Mouse (Mus musculus) lung, adult 18-20 months (tissue): ENCODE data around the gene Olfr1415.
"Not testable (repeated sequence)": the region's sequence is repeated elsewhere in the genome, so short reads cannot be mapped to it uniquely, and the experiment has no call there.

Experiments
- DNase-seq, 2 experiments: peaks; one replicate each; pipeline ENCODE4 v3.0.0; 2022; ENCODE audit warnings: mixed read lengths in 2 of 2

Gene Olfr1415

DNA sequence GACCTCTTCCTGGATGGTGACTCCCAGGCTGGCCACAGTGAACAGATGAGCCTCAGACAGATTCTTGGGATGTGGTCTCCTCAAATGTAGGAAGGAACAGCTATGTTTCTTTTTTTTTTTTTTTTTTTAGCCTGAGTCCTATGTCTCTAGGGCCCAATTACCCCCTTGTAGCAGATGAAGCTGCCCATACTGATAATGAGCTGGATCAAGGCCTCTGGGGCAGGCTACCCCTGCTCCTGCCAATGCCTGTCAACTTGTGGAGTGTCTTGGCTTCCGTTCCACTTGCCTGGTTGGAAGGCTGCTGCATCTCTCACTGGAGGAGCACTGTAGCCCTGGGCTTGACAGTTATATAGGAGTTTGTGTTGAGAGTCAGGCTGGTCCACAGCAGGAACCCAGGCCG is at the start of gene Olfr1415:
Gene Olfr1415 (minus strand): TSS at position 101 of the 400 bp plus-strand sequence.
- DNase-seq, result no peak

DNA sequence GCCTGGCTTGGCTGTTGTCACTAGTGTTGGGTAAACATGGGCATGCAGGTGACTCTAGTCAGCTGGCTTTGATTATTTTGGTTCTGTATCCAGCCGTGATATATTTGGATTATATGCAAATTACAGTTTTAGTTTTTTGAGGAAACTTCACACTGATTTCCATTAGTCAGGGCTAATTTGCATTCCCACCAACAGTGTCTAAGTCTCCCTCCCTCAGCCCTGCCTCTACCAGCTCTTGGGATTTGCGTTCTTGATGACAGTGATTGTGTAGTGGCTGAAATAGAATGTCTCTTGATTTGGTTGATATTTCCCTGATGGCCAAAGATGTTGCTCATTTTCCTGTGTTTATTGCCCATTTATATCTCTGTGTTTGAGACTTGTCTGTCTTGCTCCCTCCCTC is 43.2 kb upstream of the Olfr1415 start:
- DNase-seq, result no peak

DNA sequence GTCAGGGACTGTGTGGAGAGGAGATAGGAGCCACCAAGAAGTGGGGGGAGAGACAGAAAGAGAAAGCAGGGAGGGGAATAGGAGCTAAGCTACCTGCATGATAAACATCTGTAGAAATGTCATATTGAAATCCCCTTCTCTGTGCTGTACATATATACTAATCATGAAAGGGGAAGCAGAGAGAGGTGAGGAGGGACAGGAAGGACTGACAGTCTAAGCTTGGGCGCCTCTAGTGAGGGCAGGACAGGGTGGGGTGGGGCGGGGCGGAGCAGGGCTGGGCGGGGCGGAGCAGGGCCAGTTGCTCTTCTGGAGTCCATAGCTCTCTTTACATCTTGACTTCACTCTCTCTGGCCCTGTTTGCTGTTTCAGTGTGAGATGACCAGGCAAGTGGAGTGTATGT is 41.1 kb upstream of the Olfr1415 start:
- DNase-seq, result no peak

DNA sequence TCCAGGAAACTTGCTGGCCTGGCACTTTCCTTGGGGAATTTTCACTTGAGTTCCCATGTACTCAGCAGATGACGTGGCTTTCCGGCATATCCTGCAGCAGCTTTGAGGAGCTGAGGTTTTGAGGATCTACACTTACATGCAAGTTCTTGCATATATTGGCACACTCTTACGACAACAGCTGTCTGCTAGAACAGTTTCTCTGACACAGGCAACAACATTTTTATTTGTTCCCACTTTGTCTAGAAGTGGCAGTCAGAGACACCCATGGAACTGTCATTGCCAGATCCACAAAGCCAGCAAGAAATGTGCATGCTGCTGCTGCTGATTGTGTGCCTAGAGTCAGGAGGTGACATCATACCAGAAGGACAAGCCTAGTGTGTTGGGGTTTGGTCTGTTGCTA is 27.9 kb upstream of the Olfr1415 start:
- no peak for DNase-seq

DNA sequence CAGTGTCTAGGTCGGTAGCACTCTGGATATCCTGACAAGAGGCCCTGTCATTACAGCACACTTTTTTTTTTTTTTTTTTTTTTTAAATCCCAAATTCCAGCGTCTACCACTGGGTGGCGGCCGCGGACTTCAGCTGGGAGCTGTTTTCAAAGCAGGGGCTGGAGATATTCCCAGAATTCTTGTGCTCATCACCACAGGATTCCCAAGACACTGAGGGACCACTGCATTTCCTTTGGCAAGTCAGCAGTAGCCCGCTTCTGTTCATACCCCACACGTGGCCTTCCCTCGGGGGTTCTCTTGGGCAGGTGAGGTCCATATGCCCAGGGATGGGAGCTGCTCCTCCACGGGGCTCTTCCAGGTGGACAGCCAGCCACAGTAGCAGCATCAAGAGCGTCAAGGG is 25.5 kb upstream of the Olfr1415 start:
- DNase-seq, result no peak

DNA sequence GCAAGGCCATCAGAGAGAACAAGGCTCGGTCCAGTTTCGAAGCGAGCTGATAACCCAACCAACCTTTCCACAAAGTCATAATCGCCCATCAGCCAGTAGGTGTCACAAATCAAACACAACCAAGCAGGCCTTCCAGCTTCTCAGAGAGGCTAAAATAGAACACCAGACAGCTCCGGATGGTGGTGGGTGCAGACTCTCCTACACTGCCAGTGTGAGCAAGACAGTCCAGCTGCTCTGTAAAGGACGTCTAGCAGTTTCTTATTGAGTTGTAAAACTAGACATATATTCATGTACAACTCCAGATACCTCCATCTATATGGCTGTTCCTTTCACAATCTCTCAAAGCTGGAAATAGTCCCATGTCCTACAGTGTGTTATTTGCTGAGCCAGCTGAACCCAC is 23.1 kb upstream of the Olfr1415 start:
- no peak for DNase-seq

DNA sequence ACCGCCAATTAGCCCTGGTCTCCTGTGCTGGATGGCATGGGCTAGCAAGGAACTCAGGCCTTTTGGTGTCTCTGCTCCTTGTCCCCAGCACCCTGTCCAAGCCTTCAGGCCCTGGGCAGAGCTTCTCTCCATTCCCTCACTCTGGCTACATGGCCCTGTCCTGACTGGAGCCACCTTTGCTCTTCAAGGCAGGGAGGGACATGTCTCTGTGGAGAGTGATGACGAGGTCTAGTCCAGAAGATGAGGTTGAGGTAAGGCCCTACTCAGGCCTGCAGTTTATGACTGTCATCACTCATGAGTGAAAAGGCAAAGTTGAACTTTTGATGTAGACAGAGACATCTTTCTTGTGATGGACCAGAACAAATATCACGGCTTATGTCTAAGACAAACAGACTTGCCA is 22.7 kb upstream of the Olfr1415 start, which contains the start of gene Olfr1414:
Gene Olfr1414 (minus strand): TSS at position 101 of the 400 bp plus-strand sequence.
- no peak for DNase-seq

DNA sequence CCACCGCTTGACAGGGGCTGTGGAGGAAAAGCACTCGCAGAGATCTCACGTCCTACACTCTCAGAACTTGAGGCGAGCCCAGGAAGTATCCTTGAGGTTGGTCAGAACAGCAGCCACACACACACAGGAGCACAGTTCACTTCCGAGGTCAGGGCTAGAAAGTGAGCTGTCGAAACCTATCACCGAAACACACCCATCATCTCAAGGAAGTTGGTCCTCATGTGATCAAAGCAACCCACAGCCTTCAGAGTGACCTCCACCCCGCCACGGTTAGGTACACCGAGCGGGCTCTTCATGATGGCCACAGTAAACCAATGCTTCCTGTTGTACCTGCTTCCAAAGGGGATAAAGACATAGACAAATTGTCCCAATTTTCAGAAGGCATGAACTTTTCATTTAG is 19.5 kb upstream of the Olfr1415 start:
- DNase-seq, result no peak

DNA sequence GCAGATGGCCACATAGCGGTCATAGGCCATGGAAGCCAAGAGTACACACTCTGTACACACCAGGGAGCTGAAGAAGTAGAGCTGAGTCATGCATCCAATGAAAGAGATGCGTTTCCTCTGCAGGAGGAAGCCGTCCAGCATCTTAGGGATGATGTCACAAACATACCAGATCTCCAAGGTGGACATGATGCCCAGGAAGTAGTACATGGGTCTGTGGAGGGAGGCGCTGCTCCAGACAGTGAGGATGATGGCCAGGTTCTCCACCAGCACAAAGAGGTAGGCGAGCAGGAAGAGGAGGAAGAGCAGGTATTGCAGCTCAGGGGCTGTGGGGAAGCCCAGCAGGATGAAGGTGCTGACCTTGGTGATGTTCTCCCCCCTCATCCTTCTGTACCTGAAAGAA is 15.7 kb upstream of the Olfr1415 start:
- not testable (repeated sequence) for DNase-seq

DNA sequence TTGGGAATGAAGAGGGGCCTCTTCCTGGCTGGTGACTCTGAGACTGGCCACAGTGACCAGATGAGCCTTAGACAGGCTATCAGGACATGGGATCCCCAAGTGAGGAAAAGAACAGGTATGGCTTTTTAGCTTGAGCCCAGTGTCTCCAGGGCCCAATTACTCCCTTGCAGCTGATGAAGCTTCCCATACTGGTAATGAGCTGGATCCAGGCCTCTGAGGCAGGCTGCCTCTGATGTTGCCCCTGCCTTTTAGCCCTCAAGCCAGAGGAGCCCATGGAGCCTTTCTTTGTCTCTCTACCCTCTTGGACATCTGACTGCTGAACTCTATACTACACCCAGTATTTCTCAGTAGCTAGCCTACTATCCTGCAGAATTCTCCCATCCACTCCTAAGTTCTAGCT is 10.9 kb downstream of the Olfr1415 start, which contains the start of gene Olfr1416:
Gene Olfr1416 (minus strand): TSS at position 101 of the 400 bp plus-strand sequence.
- DNase-seq, result no peak

DNA sequence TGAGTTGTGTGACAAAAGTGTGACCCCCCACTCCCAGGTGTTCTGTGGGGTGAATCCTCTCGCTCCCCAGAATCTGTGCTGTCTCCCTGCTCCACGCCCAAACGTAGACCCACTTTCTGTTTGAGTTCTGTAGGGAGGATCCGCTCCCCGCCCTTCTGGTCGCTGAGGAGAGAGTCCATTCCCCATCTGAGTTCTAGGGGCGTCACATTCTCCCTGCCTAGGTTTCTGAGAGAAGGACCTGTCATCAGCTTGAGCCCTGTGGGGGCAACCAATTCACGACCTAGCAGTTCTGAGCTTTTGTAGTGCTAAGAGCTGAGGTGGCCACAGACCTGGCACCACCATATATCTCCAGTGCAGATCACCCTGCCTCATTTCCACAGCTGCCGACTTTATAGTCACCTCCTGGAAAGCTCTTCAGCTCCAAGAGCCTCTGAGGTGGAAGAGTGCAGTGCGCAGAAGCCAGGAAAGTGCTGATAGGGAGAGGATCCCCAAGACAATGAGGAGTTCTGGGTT is 21.8 kb downstream of the Olfr1415 start:
- no peak for DNase-seq

DNA sequence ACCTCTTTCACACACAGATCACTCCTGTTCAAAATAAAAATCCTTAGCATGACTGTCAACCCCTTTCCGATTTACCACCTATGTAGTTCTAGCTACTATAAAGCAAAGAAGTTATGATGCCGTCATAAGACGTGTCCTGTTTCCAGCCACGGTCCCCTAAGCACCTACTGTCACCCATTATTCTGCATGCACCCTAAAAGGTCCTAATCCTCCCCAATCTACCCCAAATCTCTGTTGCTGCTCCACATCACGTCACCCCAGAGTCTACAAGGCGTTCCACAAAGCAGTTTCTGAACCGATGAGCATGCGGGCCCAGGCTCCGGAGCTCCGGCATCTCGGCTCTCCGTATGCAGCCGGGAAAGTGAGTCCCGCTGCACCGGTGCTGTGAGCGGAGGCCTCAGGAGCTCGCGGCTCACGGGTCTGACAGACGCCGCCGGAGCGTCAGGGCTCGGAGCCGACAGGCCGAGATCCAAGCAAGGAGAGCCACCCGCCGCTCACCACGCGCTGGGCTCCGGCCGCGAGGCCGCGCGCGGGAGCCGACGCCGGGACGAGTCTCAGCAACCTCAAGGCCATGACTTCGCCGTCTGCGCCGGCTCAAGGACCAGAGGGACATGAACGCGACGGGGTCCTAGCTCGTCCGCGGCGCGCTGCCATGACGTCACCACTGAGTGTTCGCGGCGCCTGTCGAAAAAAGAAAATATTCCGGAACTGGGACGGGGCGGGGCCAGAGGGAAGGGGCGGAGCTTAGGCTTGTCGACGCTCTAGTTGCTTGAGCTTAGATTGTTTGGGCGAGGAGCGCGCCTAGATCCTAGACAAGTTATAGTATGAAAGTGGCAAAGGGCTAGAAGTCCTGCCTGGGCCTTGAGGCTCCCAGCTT is 22.5 kb downstream of the Olfr1415 start, which contains the start of gene Ndufa10:
Gene Ndufa10 (minus strand): TSS at position 696 of the 877 bp plus-strand sequence.
- peak; percentile 91 to 92 for DNase-seq

DNA sequence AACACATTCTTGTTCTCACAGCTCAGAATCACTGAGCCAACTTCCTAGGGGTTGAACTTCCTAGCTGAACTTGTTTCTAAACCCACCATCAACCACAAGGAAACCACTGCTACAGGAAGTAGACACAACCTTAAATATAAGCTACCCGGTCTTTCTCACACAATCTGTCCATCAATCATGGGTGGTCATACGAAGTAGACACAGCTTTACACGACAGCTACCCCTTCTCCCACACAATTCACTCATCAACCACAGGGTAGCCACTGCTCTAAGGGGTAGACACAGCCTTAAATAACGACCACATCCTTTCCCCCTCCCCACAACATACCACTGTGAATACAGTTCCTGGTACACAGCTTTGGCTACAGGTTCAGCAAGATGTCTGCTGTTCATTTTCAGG is 27.0 kb downstream of the Olfr1415 start:
- DNase-seq, result no peak

DNA sequence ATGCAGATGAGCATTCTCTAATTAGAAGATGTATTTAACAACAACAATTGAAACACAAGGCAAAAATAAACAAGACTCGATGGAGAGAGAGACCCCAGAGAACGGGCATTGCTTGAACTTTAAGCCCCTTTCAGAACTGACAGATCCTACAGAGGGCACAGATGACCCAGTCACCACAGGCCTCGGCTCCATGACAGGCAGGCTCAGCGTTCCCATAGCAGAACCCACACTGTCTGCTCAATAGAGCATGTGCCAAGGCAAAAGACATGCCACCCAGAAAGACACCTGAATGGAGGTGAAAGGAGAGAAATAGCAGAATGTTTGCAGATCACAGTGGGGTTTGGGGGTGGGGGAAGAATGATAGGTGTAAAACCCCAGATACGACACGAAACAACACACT is 37.5 kb downstream of the Olfr1415 start:
- DNase-seq, result no peak

DNA sequence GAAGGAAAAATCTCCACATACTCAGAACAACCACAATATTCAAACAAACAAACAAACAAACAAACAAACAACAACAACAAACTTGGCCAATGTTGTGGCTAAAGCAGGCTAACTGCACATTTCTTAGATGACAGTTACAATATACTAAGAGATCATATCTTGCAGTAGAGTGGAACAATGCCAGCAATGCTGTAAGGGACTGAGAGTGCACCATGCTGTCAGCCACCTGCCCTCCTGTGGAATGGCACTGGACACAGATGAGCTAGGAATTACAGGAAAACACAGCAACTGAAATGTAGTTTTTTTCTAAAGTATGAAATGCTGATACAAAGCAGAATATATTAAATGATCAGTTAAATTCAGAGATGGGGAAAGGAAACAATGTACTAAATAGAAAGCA is 38.1 kb downstream of the Olfr1415 start:
- no peak for DNase-seq

DNA sequence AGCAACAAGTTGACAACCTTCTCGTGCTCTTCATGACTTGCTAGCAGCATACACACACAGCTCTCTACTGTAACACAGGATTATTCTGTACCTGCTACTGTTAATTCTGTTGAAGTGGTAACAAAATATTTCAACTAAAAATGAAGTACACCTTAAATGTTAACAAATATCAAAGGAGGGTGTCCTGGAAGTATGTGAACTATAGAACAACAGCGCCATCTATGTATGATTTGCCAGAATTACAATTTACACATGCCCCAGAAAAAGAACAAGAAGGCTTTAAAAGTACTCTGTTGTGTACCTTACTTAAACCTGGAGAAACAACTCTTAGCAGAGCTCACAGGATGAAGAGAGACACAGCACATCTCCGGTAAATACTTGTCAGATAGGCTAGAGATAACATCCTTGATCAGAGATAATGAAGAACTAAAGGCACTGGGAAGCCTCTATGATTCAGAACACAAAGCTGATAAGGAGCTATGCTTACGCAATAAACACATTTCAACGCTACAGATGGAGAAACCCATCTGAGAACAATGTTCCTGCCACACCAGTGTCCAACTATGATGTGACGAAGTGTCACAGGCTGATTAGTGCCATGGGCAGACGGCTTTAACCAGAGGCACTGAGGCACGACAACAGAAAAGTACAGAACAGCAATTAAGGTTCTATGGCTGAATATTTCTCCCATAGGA is 42.0 kb downstream of the Olfr1415 start:
- DNase-seq, result no peak

DNA sequence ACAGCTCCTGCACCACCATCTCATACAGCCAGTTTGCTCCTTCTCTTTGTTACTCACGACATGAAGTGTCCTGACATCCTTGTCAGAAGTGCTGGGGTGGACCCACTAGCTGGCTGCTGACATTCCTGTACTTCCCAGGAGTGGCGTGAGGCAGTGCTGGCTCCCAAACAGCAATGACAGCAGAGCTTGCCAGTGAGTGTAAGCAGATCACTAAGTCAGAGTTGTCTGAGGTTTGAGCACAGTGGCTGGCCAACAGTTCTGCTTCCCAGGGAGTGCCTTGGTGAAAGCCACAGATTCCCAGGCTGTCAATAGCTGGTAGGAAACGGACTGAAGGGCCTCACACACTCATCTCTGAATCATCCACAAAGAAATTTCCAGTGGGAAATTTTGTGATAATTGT is 47.6 kb downstream of the Olfr1415 start:
- peak in 1 of 2 experiments; percentile 5 for DNase-seq

DNA sequence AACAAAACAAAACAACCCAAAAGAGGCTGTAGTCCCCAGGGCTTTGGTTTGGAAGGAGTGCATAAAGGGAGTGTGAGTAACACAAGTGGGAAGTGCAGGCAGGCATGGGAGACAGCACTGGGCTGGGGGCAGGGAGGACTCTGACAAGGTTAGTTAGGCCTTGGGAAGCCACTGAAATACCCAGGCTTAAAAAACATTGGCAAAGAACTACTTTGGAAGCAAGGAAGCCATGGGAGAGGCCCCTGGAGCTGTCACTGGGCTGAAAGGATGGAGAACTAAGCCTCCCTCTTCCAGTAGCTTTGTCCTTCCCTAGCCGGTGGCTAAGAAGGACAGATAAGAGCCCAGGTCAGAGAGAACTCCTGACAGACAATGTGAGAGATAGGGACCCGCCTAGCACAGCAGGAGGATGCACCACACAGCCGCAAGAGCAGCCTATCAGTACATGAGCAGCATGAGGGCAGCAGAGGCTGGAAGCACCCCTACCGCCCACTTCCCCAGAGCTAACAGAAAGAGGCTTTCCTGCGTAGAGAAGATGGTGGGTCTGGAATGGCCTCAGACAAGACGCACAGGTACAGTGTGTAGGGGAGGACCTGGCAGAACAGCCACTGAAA is 54.3 kb downstream of the Olfr1415 start:
- DNase-seq, result no peak

DNA sequence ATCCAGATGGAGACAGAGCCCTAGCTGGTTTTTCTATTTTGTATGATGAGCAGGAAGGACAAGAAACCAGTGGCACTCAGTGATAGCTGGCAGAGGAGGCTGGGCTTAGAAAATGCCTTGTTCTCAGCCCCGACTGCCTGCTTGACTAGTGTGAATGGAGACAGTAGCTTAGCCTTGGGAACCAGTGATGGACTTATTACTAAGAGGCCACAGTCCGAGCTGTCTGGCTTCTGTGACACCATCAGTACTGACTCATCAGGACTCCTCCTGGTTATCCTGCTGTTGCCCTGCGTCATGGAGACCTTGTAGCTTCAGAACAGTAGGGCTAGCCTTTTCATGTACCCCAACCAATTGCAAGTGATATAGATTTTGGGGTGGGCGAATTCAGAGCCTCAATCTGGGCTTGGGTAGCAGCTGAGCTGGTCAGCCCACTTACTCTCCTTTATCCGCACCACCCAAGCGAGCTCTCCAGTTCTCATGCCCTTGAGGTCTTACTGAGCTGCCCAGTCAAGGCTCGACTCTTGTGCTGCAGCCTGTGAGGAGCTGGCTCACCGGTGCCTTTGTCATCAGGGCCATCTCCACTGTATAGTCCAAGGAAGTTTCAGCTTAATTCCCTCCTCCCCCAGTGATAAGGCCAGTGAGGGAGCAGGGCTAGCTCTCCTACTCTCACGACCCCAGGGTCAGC is 55.7 kb downstream of the Olfr1415 start:
- no peak for DNase-seq
